Mouse (Mus musculus) testis, adult 2 months (tissue): Measurements from ENCODE around the gene Arsj.

ENCODE experiments used
- CTCF ChIP-seq: fragments of 200-500 bp; IDR thresholded peaks from 2 replicates; pipeline ENCODE4 v1.5.1; 2012; ENCODE audit warnings: low read depth, mild to moderate bottlenecking, inconsistent platforms, low read length, moderate library complexity; ENCODE audit not compliant: control insufficient read depth, insufficient read depth, insufficient replicate concordance
- POLR2A ChIP-seq: fragments of 200-500 bp; IDR thresholded peaks from 2 replicates; pipeline ENCODE4 v1.6.1; 2012; ENCODE audit warnings: low read depth, mild to moderate bottlenecking, inconsistent platforms, low read length, moderate library complexity; ENCODE audit not compliant: control insufficient read depth

DNA sequence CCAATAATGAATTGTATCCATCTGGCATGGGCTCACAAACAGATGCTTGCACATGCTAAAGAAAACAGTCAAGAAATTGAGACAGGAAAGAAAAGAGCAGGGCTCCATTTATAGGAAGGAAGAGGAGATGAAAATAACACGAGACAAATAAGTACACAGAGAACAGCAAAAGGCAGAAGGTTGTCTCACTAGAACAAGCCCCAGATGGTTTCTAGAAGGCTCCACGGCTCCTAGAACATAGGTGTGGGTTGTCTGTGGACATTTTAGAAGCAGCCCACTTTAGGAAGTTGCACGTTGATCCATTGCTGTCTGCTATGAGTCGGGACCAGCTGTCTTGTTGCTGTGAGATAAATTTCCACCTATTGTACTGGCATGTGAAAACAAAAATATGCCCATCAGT, 37.2 kb downstream of the Arsj start:
- TF ChIP-seq POLR2A (no peak), CTCF (no peak)
